Mouse (Mus musculus) small intestine, adult 2 months (tissue): ENCODE results near the gene Capzb. TPM values are rescaled to one million over a fixed set of nuclear protein-coding genes. Genes with fewer than 3 reads are reported as not detected.

Experiments used
- H3K27ac ChIP-seq: fragments of 200-500 bp; 2 replicates; pipeline ENCODE4 v1.5.1; 2012; ENCODE audit warnings: low read depth, low read length, control low read depth, inconsistent platforms; ENCODE audit not compliant: insufficient read depth
- H3K27me3 ChIP-seq: fragments of 200-500 bp; 2 replicates; pipeline ENCODE4 v1.6.1; 2012; ENCODE audit warnings: mild to moderate bottlenecking, moderate library complexity, low read length, inconsistent platforms; ENCODE audit not compliant: control insufficient read depth, insufficient read depth
- H3K36me3 ChIP-seq: fragments of 200-500 bp; 2 replicates; pipeline ENCODE4 v1.6.1; 2012; ENCODE audit warnings: mild to moderate bottlenecking, low read length, control low read depth, inconsistent platforms; ENCODE audit not compliant: control insufficient read depth, insufficient read depth
- H3K4me1 ChIP-seq: fragments of 200-500 bp; 2 replicates; pipeline ENCODE4 v1.6.1; 2012; ENCODE audit warnings: low read length, inconsistent platforms, mixed read lengths; ENCODE audit not compliant: control insufficient read depth, insufficient read depth, insufficient read length
- H3K4me3 ChIP-seq: fragments of 200-500 bp; 2 replicates; pipeline ENCODE4 v1.5.1; 2012; ENCODE audit warnings: low read depth, mild to moderate bottlenecking, control low read depth, inconsistent platforms, low read length, moderate library complexity
- CTCF ChIP-seq: fragments of 200-500 bp; IDR thresholded peaks from 2 replicates; pipeline ENCODE4 v1.5.1; 2012; ENCODE audit warnings: low read depth, mild to moderate bottlenecking, control low read depth, inconsistent platforms, low read length, moderate library complexity, mixed read lengths; ENCODE audit not compliant: insufficient replicate concordance, insufficient read length; ENCODE audit errors: extremely low read depth
- POLR2A ChIP-seq: fragments of 200-500 bp; IDR thresholded peaks from 2 replicates; pipeline ENCODE4 v1.6.1; 2012; ENCODE audit warnings: low read depth, mild to moderate bottlenecking, control low read depth, inconsistent platforms, low read length, moderate library complexity
- WGBS: fragments of 180-500 bp; shearing (Covaris S2); methylation state at CpG from one replicate; pipeline ENCODE4 v1.1.7; 2018; 5-methylcytosine and 5-hydroxymethylcytosine counted together
- polyA plus RNA-seq: library from polyadenylated mRNA; depleted of rRNA; stranded (reverse); fragments of >200 nt; gene quantifications from 2 replicates; pipeline ENCODE4 v1.2.3, GENCODE M21; 2012; rRNA removed

Capzb gene
- 159 and 390 TPM in 2 replicates for polyA plus RNA-seq

DNA sequence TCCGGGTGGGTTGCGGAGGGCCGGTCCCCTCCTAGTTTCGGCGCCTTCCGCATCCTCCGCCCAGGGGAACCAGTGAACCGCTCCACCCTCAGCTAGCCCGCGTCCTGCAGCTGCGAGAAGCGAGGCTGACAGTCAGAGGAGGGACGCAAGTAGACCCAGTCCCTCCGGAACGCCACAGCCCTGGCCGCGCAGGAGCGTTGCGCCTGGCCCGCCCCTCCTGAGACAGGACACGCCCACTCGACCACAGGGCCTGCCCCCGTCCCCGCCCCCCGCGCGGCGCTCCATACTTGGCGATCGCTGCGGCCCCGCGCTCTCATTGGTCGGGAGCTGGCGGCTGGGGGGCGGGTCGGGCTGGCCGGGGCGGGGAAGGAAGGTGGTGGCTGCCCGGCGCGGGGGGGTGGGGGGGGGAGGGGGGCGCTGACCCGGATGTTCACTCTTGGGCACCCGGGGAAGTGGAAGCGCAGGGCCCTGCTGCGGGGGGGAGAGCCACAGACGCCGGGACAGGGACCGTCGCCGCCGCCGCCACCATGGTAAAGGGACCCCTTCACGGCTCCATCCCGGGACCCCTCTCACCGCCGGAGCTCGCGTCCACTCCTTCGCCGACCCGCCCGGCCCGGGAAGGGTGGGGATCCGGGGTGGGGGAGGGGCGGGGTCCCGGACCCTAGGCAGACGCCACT is at the start of gene Capzb:
Gene Capzb (plus strand): TSS at position 401 of the 677 bp plus-strand sequence.
- under 1% methylated on average over 65 of the region's 69 CpGs for WGBS

DNA sequence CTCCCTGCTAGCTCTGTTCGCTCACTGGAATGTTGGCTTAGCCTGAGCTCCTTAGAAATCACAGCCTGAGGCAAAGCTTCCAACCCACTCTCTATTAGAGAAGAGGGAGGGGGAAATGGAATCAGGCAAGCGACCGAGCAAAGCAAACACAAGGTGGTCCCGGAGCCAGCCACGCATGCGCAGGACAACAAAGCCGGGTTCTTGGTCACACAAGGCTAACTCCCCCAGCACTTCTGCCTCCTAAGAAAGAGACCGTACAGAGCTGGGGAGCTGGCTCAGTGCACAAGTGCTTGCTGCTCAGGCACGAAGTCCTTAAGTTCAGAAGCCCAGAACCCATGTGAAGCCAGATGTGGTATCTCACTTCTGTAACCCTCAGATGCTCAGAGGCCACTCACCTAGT is 49.7 kb upstream of the Capzb start:
- Histone ChIP-seq H3K27me3 (no peaks in the 10 kb centered on the region), H3K36me3 (no peaks in the 10 kb centered on the region), H3K4me1 (peaks cover 4% of the 10 kb centered on the region; the same call in 1 of the 2 replicates), H3K27ac (0 out of 2 replicates have a peak overlapping the region, but pooled peaks have one; percentile 8), H3K4me3 (no peak overlapping the region)
- TF ChIP-seq CTCF (no peak), POLR2A (no peak)
- WGBS, result 56% methylated on average over 9 of the region's 9 CpGs

More for the DNA sequence above, at the start of gene Capzb:
- Histone ChIP-seq H3K4me1 (peaks cover 41% of the 10 kb centered on the region), H3K27me3 (no peaks in the 10 kb centered on the region), H3K36me3 (0 out of 2 replicates have a peak, but pooled peaks cover 2% of the 10 kb centered on the region), H3K4me3 (peak within 1 kb of the TSS; percentile 97), H3K27ac (peak within 1 kb of the TSS; percentile 97)
- TF ChIP-seq CTCF (no peak), POLR2A (peak; percentile 91)

DNA sequence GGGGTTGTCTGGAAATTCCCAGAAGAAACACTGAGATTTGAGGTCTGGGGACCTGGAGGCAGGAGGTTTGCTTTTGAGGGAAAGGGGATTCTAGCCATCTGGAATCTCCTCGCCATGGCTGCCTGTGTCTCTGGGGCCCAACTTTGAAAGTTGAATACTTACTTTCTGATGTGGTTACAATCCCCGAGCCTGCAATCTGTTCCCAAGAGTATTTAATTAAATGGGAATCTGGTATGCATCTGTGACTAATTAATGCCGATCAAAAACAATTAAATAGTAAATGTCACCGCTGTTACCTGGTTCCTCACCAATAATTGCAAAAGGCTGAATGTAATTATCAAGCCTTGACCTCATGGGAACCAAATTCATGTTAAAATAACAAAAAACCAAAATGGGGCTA is 48.1 kb upstream of the Capzb start:
- 94% methylated on average over 4 of the region's 4 CpGs for WGBS

DNA sequence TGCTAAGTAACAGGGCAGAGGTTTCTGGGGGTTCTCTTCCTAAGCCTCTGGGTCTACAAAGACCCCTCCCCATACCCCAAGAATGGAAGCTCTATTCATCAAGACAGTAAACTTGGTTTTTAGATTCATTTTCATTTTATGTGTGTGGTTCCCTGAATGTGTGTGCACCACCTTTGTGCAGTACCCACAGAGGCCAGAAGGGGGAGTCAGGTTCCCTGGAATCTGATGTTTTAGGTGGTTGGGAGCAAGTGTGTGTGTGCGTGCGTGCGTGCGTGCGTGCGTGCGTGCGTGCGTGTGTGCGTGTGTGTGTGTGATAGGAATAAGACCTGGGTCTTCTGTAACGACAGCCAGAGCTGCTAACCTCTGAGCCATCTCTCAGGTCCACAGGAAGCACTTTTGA is 47.5 kb upstream of the Capzb start:
- TF ChIP-seq CTCF (peak; percentile 25; the same call in 1 of the 2 replicates), POLR2A (no peak)
- Histone ChIP-seq H3K4me3 (no peak overlapping the region), H3K27ac (no peak overlapping the region), H3K36me3 (no peaks in the 10 kb centered on the region), H3K4me1 (peaks cover 4% of the 10 kb centered on the region; the same call in 1 of the 2 replicates), H3K27me3 (no peaks in the 10 kb centered on the region)
- 95% methylated on average over 11 of the region's 11 CpGs for WGBS

More for the DNA sequence above, 48.1 kb upstream of the Capzb start:
- Histone ChIP-seq H3K27ac (no peak overlapping the region), H3K36me3 (no peaks in the 10 kb centered on the region), H3K27me3 (no peaks in the 10 kb centered on the region), H3K4me1 (peaks cover 4% of the 10 kb centered on the region; the same call in 1 of the 2 replicates), H3K4me3 (no peak overlapping the region)
- TF ChIP-seq CTCF, result no peak
- TF ChIP-seq POLR2A, result no peak

DNA sequence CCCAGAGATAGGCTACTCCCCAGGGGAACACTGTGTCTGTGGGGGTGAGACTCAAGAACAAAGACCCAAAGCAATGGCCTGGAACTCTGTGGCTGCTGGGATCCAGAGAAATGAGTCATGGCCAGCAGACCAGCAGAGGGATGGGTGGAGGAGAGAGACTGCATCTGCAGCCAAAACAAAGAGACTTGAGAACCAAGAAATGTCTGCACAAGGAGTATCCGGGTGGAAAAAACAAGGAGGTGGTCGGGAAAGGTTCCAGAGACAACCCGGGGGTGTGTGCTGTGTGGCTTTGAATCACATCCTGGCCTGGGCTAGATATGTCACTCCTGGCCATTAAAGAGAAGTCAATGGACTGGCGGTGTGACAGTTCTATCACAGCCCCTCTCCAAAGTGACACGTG is 45.9 kb upstream of the Capzb start:
- WGBS, result 72% methylated on average over 5 of the region's 5 CpGs
- Histone ChIP-seq H3K27me3 (no peaks in the 10 kb centered on the region), H3K4me1 (peaks cover 4% of the 10 kb centered on the region; the same call in 1 of the 2 replicates)

DNA sequence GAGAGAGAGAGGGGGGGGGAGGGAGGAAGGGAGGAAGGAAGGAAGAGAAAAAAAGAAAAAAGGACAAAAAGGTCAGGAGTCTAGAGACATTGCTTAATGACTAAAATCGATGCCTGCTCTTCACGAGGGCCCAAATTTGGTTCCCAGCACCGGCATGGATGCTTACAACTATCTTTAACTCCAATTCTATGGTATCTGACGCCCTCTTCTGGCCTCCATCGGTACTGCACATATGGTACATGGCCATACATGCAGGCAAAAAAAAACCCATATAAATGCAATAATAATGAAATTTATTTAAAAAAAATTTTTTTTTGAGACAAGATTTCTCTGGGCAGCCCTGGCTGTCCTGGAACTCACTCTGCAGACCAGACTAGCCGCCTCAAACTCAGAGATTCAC is 41.3 kb upstream of the Capzb start:
- 75% methylated on average over 6 of the region's 6 CpGs for WGBS
- Histone ChIP-seq H3K4me3 (no peak overlapping the region), H3K36me3 (no peaks in the 10 kb centered on the region), H3K27ac (no peak overlapping the region), H3K4me1 (no peaks in the 10 kb centered on the region), H3K27me3 (no peaks in the 10 kb centered on the region)
- TF ChIP-seq POLR2A (no peak), CTCF (peak; percentile 29; the same call in 1 of the 2 replicates)

More for the DNA sequence above, 45.9 kb upstream of the Capzb start:
- no peaks in the 10 kb centered on the region for H3K36me3 ChIP-seq
- TF ChIP-seq CTCF (no peak), POLR2A (no peak)
- 0 out of 2 replicates have a peak overlapping the region, but pooled peaks have one; percentile 5 for H3K27ac ChIP-seq
- no peak overlapping the region for H3K4me3 ChIP-seq

DNA sequence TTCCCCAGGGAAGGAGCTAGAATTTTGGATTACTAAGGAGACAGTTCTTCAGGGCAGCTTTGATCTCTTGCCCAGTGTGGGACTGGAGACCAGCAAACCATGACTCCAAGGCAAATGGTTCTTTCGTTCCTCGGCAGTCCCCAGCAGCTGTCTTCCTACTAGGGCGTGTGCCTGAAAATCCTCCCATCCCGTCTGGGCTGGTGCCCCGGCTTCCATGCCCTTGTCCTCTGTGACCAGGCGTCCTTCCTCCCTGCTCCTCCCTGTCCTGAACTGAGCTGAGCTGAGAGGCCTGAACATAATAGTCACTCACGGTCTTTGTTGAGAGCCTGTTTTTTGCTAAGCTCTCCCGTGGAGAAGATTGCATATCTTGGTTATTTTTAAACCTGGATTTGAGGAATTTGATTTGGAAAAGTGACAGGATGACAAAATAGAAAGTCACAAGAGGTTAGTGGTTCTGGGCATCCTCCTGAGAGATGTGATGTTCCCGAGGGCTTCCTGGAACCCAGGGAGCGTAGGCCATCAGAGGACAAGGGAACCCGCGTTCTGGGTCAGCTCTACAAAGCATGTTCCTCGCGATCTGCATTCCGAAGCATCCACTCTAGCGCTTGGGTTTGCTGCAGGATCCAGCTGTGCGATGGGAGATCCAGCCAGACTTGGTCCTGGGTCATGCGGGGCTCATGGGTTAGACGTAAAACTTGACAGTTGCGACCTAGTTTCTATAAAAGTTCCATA is 38.0 kb upstream of the Capzb start:
- no peaks in the 10 kb centered on the region for H3K27me3 ChIP-seq
- H3K4me1 ChIP-seq, result no peaks in the 10 kb centered on the region; the same call in 1 of the 2 replicates
- H3K36me3 ChIP-seq, result no peaks in the 10 kb centered on the region
- 61% methylated on average over 20 of the region's 20 CpGs for WGBS
- H3K27ac ChIP-seq, result peak overlapping the region; percentile 5; the same call in 1 of the 2 replicates
- no peak overlapping the region for H3K4me3 ChIP-seq
- TF ChIP-seq CTCF (no peak), POLR2A (no peak)
